Mouse (Mus musculus): ENCODE data around the gene Snx10.

Snx10 gene

DNA sequence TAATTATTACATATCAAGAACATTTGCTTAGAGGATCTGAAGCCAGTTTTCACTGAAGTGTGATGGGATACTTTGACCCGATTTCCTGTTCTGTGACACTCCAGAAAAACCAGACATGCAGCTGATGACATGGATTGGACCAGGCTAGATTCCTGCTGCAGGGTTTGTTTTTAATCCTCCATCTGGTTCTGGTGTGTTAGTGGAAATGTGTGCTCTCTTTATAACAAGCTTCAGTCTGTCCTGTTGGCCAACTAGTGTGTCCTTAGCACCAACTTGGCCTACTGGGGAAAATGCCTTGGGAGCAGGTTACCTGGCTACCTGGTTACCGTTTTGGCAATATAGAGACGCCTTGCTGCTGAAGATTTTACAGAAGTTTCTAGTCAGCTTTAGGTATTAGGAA, 63.6 kb downstream of the Snx10 start:
- DNase-seq (ENCODE audit: low spot score) = no peak

DNA sequence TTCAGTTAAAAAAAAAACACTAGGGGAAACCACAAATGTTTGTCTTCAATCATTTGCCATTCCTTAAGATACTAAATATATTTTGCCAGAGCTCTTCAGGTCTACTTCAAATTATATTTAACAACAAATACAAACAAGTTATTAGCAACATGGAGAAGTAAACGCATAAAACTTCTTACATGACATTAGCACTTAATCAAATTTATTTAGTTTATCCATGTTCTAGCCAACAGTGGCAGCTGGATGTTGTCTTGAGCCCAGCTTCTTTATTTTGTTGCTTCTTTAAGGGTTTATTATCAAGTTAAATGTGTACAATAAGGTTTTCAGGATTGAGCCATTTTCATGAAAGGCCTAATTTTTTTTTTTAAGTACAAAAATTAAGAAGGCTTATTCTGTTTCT, 67.6 kb downstream of the Snx10 start:
- no peak for DNase-seq (ENCODE audit: low spot score)

DNA sequence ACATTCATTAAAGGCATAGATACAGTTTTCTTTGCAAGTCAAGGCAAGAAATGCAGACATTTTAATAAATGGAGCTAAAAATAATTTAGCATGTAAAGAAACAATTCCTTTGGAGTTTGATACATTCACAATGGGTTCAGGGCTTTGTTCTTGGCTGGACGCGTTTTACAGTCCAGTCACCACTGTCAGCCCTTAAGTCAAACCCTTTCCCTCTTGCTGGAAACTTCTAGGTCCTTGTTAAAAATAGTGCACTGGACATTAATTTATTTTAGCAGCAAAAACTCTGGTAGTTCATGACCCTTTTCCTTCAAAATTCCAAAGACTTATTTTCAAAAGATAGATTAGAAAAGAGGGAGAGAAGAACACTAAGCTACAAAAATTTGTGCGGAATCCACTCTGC, 68.1 kb downstream of the Snx10 start:
- no peak for DNase-seq (ENCODE audit: low spot score)

DNA sequence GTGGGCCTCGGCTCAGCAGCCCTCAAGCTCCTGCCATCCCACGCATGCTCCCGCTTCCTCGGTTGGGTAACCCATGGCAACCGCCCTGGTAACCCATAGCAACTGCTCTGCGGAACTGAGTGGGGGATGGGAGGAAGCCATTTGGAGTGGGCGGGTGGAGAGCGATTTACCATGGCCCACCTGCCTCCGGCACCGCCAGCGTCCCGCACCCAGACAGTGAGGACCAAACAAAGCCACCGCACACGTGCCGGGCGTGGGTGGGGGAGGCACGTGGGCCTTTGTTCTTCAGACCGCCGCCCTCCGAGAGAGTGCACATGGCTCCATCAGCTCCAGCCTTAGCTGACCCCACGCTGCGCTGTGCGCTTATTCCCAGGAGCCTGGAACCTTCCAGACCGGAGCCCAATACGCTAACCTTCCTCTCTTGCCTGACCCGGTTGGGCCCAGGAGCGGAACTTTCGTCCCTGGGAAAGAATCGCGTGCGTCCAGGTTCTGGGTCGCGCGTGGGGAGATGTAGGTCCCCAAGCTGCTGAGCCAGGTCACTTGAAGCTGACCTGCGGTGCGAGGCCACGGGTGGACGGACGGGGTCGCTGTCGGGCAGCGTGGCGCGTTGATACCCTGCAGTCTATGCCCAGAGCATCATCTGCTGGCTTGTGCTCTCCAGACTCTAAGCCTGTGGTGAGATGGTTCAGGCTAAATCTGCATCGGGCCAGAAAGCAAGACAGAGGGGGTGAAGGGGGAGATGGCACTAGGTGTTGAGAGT, 68.8 kb downstream of the Snx10 start:
- DNase-seq (ENCODE audit: low spot score) = peak; percentile 93

DNA sequence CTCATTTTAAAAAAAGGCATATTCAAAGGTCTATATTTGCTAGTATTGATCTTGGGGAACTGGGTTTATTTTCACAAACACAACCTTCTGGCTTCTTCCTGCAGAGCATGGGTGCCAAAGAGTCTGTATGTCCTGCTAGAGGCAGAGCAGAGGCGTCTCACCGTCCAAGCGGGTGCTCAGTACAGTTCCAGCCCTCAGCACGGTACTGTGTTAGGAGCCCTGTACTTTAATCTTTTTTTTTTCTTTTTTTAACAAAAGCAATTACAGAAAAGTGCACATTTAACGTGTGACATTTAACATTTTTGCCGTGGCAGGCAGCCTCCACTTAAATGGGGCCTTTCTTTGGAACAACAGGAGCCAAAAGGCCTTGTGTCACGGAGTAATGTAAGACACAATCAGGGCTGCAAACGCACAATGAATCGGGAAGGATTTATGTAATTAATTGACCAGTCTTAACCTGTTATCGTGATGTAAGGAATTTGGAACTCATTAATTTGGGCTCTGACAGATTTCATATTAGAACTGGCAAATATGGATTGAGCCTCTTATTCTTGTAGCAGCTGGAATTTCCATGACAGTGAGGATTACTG, 69.8 kb downstream of the Snx10 start:
- peak; percentile 30 for DNase-seq (ENCODE audit: low spot score)

DNA sequence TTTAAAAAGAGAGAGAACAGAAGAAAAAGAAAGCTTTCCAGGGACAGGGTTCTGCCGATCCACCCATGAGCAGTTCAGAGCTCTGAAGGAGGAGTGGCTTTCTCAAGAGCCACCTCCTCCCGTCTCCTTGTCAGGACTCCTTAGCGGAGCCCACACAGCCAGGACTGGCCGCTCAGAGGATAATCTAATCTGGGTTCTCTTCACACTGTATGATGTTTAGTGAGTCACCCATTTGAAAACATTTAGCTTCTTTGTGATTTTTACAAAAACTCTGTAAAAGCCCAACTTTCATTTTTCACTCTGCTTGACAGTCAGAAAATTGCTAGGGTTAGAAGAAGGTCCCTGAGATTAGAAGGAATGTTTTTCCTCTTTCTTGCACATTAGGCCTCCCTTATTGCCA, 70.8 kb downstream of the Snx10 start:
- DNase-seq (ENCODE audit: low spot score) = peak; percentile 36

DNA sequence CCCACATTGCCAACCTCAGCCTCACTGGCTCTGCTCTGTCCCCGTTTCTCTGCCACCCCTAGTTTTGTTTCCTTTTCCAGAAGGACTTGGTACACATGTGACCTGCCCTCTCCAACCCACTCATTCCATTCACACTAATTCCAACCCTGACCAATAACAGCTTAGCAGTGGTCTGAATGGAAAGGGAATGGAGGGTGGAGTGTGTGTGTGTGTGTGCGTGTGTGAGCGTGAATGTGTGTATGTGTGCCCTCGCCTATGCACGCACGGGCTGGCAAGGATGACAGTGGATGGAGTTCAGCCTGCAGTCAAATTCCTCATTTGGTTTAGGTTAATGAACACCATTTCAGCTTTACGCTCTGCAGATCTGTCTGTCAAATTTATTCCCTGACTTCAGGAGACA, 74.4 kb downstream of the Snx10 start:
- DNase-seq (ENCODE audit: low spot score) = no peak

DNA sequence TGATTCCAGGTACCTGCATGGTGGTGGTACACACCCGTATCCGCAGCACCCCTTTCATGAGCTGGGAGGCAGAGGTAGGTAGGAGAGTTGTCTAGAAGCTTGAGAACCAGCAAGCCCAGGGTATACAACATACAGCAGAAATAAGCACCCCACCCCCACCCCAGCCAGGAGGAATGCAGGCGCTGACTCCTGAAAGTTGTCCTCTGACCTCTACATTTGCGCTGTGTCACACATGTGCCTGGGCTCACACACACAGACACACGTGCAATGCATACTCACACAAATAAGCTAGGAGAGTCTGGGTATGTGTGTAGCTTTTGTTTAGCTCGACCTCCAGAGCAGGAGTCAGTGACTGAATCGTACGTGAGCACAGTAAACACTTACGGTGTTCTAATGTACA, 76.7 kb downstream of the Snx10 start:
- no peak for DNase-seq (ENCODE audit: low spot score)

DNA sequence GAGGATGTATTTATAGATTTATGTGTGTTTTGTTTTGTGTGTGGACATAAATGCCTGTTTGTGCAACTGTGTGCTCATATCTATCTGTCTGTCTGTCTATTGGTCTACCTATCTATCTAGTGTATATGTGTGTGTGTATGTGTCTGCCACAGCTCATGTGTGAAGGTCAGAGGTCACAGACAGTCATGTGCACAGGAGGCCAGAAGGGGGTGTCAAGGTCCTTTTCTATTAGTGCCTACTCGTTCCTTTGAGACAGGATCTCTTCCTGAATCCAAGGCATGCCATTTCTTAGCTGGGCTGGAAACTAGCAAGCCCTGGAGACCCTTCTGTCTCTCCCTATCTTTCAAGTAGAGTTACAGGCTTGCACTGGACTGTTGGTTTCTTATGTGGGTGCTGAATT, 78.6 kb downstream of the Snx10 start:
- no peak for DNase-seq (ENCODE audit: low spot score)

DNA sequence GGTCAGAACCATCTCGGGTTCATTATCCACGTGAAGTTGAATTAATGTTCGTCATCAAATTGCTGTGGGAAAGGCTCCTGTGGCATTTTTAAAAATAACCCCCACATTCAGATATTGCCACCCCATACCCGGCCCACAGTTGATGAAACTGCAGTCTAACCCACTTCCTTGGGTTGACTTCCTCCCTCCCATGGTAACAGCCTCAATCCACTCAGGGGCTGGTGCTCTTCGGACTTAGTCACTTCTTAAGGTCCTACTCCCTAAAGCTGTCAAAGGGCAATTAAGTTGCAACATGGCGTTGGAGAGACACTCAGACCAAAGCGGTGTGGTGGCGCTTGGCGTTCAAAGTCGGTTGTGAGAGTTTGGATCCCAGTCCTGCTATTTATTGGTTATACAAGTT, 80.0 kb downstream of the Snx10 start:
- peak; percentile 30 for DNase-seq (ENCODE audit: low spot score)

DNA sequence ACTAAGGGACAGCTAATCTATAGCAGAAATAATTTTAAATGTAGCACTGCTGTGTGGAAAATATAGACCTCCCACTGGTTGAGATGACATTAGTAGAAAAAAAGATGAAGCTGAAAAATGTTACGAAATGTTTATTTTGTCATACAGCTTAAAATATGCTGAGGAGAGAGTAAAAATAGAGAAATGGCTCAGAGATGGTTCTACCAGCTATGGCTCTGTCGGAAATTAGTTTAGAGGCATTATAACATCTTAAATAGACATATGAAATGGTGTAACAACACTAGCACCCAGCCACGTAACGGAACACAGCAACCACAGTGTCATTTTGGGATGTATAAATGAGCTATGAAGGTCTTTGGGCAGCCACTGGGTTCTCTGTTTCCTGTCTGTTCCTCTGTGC, 82.5 kb downstream of the Snx10 start:
- DNase-seq (ENCODE audit: low spot score) = no peak

DNA sequence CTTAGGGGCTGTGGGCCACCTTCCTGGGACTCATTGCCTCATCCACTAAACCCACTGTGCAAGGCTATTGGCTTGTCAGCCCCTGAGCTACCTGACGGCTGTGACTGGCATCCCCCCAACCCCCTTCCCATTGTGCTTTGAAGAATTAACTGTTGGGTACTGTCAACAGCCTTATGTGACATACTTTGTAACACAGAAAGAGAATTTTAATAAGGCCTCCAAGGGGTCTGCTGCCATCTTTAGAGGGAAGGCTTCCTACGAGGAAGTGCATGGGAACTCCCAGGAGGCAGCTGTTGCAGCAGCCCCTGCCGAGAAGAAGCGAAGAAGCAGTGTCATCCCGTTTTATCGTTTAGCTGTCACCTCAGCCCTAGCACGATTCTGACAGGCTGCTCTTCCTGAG, 83.1 kb downstream of the Snx10 start:
- DNase-seq (ENCODE audit: low spot score) = peak; percentile 30

DNA sequence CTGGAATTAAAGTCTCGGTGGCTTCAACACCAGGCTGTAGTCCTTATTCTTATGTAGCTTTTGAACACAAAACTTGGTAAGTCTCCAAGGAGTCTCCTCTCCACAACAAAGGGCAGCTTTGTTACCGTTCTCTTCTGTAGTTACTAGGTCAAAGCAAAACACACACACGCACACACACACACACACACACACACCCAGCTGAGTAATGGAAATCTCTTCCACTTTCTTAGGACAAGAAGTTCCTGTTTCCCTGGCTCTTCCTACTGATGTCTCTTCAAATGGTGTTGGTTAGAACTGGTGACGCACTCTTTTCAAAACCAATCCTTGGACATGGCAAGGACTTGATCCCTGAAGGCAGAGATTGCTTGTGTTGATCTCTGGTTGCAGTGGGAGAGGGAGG, 87.9 kb downstream of the Snx10 start:
- DNase-seq (ENCODE audit: low spot score) = peak; percentile 28

DNA sequence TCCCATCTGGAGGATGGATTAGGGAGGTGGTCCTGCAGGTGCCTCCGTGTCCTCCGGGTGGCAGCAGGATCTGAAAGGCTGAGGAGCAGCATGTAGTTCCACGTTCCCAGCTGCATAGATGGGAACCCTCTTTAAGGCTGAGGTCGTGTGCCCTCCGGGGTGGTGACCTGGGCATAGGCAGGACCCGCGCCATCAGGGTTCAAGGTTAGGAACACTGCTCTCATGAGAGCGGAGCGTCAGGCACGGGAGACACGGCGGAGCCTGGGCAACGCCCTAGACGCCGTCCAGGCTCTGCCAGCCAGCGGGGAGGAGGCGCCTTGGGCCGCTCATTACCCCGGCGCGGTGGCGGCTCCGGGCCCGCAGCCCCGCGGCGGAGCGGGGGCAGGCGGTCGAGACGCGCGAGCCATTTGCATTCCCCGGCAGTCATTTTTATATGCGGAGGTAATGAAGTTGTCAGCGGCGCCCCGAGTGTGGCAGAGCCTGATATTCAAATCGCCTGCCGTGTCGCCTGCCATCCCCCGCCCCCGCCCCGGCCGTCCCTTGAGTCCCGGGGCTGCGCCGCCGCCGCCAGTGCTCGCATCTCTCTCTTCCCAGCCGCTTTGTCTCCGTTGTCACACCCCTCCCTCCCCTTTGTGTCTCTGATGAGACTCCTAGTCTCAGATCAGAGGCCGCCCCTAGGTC, 88.8 kb downstream of the Snx10 start:
- peak; percentile 71 for DNase-seq (ENCODE audit: low spot score)

DNA sequence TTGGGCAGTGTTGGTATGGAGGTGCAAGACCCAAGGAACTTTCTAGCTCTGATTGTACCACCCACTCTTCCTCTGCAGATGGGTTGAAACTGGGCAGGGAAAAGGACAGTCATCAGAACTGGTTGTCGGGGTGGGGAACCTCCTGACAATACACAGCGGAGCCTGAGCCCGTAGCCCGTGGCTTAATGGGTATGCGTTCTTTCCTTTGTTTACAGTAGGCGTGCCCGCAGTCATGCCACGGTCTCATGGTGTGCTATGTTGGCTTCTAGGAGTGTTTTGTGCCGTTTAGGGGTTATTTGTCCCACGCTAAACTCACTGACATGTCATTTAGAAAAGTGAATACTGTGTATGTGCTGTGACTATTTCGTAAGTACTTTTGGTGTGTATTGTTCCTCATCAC, 90.0 kb downstream of the Snx10 start:
- peak; percentile 31 for DNase-seq (ENCODE audit: low spot score)

DNA sequence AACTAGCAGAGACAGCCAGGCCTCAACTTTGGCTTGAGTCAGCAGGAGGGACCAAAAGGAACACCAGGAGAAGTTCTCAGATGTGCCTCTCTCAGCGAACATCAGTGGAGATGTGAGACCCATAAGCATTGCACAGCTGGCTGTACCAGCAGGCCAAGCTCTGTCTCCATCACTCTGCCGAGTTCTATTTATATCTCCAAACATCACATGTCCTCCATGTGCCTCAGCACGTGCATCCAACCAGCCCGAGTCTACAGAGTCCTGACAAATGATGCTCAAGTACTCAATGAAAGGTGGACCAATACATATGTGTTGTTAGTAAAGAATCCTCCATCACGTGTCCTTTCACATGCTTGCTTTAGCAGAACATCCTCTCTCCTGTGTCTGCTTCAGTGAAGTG, 103.1 kb downstream of the Snx10 start:
- DNase-seq (ENCODE audit: low spot score) = no peak

DNA sequence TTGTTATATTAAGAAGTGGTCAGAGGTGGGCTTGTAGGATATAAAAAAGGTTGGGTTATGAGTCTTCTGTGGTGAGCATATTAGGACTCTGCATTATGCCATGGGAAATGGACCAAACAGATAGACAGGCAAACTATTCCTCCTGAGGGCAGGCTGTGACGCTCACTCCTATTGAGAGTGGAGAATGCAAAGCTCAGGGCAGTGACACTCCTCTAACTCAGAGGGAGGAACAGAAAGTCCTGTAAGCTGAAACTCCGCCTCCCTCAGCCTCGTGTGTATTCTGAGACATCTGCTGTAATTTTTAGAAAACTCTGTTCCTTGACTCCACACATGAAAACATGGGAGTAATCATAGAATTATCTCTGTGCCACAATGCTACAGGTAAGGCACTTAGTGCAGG, 106.0 kb downstream of the Snx10 start:
- DNase-seq (ENCODE audit: low spot score) = no peak

DNA sequence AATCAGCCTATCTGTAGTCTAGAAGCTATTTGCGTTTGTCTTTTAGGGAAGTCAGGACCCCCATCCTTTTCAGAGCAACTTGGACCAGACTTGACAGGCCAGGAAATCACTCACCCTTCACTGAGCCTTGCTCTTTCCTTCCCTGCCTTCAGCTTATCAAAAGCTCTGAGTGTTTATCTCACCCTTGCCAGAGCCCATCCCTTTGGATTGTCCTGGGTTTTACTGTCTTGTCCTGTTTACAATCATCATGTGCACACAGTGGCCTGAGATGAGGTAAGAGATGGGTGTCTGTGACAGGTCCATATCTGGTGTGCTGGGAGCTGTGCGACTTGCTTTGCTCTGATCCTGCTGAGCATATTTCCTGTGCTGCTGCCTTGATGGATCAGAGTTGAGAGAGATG, 106.5 kb downstream of the Snx10 start:
- DNase-seq (ENCODE audit: low spot score) = no peak

DNA sequence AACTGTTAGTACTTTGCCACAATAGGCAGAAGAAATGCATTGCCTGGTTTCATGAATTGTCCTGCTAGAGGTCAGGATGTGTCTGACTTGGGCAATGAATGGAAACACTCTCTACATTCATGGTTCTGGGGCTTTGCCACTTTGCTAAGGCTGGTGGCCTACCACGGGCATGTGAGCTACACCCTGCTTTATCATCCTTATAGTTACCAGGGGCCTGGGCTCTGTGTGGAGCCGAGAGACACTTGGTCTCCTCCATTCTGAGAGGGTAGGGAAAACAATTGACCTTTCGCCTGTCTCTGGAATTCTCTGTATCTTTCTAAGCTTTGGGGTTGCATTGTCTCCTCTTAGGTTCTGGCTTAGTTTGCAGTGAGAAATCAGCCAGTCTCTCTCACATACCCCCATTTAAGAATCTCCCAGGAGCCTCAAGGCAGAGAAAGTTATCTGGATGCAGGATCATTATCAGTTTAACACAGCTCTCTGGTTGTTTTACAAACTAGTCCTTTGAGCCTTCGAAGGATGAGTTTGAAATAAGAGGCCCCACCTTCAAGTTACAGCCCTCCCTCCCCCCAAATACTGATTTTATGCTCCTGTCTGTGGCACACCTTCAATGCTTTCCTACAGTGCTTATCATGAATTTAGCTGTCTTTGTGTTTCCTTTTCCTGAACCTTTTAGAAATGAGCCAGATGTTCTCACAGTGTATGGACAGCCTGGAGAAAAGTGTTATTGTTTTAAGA, 109.4 kb downstream of the Snx10 start:
- DNase-seq (ENCODE audit: low spot score) = no peak

DNA sequence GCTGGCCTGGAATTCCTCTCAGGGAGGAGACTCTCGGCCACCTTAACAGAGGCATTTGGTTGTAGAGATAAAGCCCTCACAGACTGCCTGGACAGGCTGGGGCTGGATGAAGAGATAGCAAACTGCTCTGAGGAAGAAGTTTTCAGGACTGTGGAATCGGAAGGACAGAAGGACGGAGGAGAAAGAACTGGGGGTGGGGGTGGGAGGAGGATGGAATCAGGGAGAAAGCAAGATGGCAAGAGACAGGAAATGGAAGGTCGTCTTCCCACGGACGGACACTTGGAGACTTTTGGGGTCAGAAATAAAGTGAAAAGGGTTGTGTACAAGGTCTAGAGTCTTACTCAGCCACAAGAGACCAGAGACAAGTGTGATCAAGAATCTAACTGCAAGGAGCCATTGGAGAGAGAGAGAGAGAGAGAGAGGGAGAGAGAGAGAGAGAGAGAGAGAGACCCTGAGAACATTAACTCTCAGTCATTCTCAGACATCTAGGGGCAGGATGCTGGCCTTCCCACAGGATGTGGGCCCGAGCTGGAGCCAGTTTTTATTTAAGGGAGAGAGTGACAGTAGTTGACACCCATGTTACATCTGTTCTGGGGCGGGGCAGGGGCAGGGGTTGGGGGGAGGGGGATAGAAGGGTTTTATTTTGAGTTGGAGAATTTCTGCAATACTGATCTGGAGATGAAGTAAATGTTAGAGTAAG, 110.1 kb downstream of the Snx10 start:
- no peak for DNase-seq (ENCODE audit: low spot score)

DNA sequence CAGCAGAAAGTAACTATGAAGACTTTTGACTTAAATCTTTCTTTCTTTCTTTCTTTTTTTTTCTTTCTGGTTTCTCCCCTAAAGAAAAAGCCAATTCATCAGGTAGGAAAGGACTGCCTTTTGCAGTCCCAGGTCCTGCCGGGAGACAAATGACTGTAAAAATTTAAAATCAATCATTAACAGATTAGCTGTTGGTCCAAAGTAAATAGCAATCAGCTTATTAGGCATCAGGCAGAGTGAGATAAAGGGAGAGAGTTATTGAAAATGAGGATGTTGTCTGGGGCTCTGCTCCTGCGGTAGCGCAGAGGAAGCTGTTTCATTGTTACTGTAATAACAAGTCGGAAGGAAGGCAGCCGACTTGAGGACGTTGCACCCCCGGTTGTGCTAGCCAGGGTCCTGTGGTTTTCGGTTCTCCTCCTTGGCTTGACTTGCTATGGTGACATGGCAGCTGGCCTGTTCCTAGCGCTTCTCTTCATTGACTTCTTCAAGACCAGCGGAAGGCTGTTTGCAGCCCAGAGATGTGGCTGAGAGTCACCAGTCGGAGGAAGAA, 112.4 kb downstream of the Snx10 start:
- no peak for DNase-seq (ENCODE audit: low spot score)

Data from testis, postnatal 10 days (tissue).